Mouse (Mus musculus) kidney, postnatal 0 days (tissue): ENCODE measurements around the gene Rpp14. TPM values are rescaled to one million over a fixed set of nuclear protein-coding genes. Genes with fewer than 3 reads are reported as not detected.

ENCODE experiments used
- ATAC-seq: fragments of 200-750 bp; cut with Nextera tagmentation; replicated peaks from 2 replicates; pipeline ENCODE4 v1.8.0; 2017; ENCODE audit warnings: low read depth, moderate number of reproducible peaks, moderate TSS enrichment, moderate library complexity; ENCODE audit not compliant: low FRiP score
- DNase-seq: peaks from one replicate; pipeline ENCODE4 v3.0.0-alpha.2; 2016; ENCODE audit warnings: low spot score
- H3K27ac ChIP-seq: fragments of 300-500 bp; sonication (generic); 2 replicates; pipeline ENCODE4 v1.5.1; 2014; ENCODE audit warnings: mild to moderate bottlenecking
- H3K27me3 ChIP-seq: fragments of 300-500 bp; sonication (generic); 2 replicates; pipeline ENCODE4 v1.6.1; 2014; ENCODE audit warnings: low read length, mixed read lengths; ENCODE audit not compliant: insufficient read depth
- H3K36me3 ChIP-seq: fragments of 300-500 bp; sonication (generic); 2 replicates; pipeline ENCODE4 v1.6.1; 2014; ENCODE audit warnings: low read length, mixed read lengths; ENCODE audit not compliant: insufficient read depth
- H3K4me1 ChIP-seq: fragments of 300-500 bp; sonication (generic); replicated peaks from 2 replicates; pipeline ENCODE4 v1.6.1; 2014; ENCODE audit warnings: antibody characterized with exemption, low read length, mixed read lengths; ENCODE audit not compliant: insufficient read depth
- H3K4me2 ChIP-seq: fragments of 300-500 bp; sonication (generic); 2 replicates; pipeline ENCODE4 v1.6.1; 2014; ENCODE audit warnings: mild to moderate bottlenecking, low read length, moderate library complexity, mixed read lengths
- H3K4me3 ChIP-seq: fragments of 300-500 bp; sonication (generic); replicated peaks from 2 replicates; pipeline ENCODE4 v1.5.1; 2014; ENCODE audit warnings: low read depth, low read length
- H3K9ac ChIP-seq: fragments of 300-500 bp; sonication (generic); 2 replicates; pipeline ENCODE4 v1.6.1; 2014; ENCODE audit warnings: low read depth, low read length
- H3K9me3 ChIP-seq: fragments of 300-500 bp; sonication (generic); replicated peaks from 2 replicates; pipeline ENCODE4 v1.6.1; 2016; ENCODE audit warnings: low read length, inconsistent platforms, mixed read lengths
- CTCF ChIP-seq: IDR thresholded peaks from 2 replicates; pipeline ENCODE4 v1.5.1; 2016; ENCODE audit warnings: antibody characterized with exemption, low read depth, mild to moderate bottlenecking, moderate library complexity
- WGBS: fragments of 180-500 bp; shearing (Covaris S2); extraction: QIAGEN DNeasy Blood & Tissue Kit; methylation state at CpG from one replicate; pipeline ENCODE4 v1.1.7; 2014; 5-methylcytosine and 5-hydroxymethylcytosine counted together
- polyA plus RNA-seq: library from polyadenylated mRNA; unstranded; fragments of >200 nt; fragmentation: Nextera tagmentation; extraction: Ambion mirVana; gene quantifications from 2 replicates; pipeline ENCODE4 v1.2.1, GENCODE M21; 2015

Gene Rpp14
- polyA plus RNA-seq, 1 experiment from 2014 or later = 58.9 TPM

- no peak for ATAC-seq
- H3K4me2 ChIP-seq = no peak overlapping the region; the same call in 1 of the 2 replicates
- no peaks in the 10 kb centered on the region for H3K9me3 ChIP-seq
- no peaks in the 10 kb centered on the region for H3K27me3 ChIP-seq
- peaks cover 3% of the 10 kb centered on the region for H3K36me3 ChIP-seq
- H3K4me1 ChIP-seq = 0 out of 2 replicates have a peak, but pooled peaks cover 3% of the 10 kb centered on the region
- DNase-seq = no peak
- H3K9ac ChIP-seq = no peak overlapping the region
- 43% methylated on average over 3 of the region's 3 CpGs for WGBS
- H3K4me3 ChIP-seq = no peak overlapping the region
- H3K27ac ChIP-seq = peak overlapping the region; percentile 39; the same call in 1 of the 2 replicates
- no peak for TF ChIP-seq CTCF
Measured at GRCm38 (mm10) chr14:8094931-8095561, 14.9 kb downstream of the Rpp14 start.

GRCm38 (mm10) chr14:8095562-8095950, 15.4 kb downstream of the Rpp14 start:
- H3K36me3 ChIP-seq = no peaks in the 10 kb centered on the region
- peak overlapping the region; percentile 27; the same call in 1 of the 2 replicates for H3K4me2 ChIP-seq
- no peak overlapping the region for H3K9ac ChIP-seq
- H3K4me1 ChIP-seq = 0 out of 2 replicates have a peak, but pooled peaks cover 3% of the 10 kb centered on the region
- peak; percentile 49 for DNase-seq
- no peak for ATAC-seq
- TF ChIP-seq CTCF = no peak
- peak overlapping the region; percentile 39; the same call in 1 of the 2 replicates for H3K27ac ChIP-seq
- H3K4me3 ChIP-seq = no peak overlapping the region
- no peaks in the 10 kb centered on the region for H3K27me3 ChIP-seq
- no peaks in the 10 kb centered on the region for H3K9me3 ChIP-seq
- 59% methylated on average over 7 of the region's 7 CpGs for WGBS

DNA sequence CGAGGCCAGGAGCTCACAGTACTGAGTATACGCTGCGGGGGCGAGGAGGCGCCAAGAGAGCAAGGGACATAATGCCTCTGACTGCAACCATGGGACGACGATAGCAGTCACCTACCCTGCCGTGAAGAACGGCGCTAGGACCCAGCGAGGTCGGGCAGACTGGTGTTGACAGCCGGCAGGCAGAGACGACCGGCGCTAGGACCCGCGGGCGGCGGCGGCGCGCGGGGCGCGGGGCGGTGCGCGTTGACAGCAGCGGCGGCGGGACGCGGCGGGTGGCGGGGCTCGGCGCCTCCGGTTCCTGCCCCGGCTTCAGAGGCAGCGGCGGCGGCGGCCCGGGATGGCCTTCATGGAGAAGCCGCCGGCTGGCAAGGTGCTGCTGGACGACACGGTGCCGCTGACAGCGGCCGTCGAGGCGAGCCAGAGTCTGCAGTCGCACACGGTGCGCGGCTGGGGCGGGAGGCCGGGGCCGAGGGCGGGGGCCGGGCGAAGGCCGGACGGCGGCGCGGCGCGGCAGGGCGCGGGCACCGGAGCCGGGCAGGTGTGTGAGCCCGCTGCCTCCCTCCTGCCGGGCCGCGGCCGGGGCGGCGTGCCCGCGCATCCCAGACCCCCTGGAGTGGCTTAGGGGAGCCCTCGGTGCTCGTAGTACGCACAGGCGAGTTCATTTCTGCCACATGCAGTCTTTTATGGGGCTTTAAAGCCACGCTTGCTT, 18.0 kb downstream of the Rpp14 start, which contains the start of gene Pxk:
Gene Pxk (plus strand): TSS at position 234 of the 709 bp plus-strand sequence.
- ATAC-seq = peak; percentile 90
- H3K9me3 ChIP-seq = no peaks in the 10 kb centered on the region
- peak; percentile 92 for DNase-seq
- WGBS = under 1% methylated on average over 58 of the region's 89 CpGs
- H3K4me3 ChIP-seq = peak within 1 kb of the TSS; percentile 74
- peak within 1 kb of the TSS; percentile 79 for H3K4me2 ChIP-seq
- H3K27ac ChIP-seq = peak within 1 kb of the TSS; percentile 79
- H3K27me3 ChIP-seq = no peaks in the 10 kb centered on the region
- no peaks in the 10 kb centered on the region for H3K36me3 ChIP-seq
- H3K9ac ChIP-seq = peak within 1 kb of the TSS; percentile 78
- H3K4me1 ChIP-seq = peaks cover 12% of the 10 kb centered on the region
- TF ChIP-seq CTCF = no peak

GRCm38 (mm10) chr14:8098687-8098995, 18.5 kb downstream of the Rpp14 start:
- peak overlapping the region; percentile 79 for H3K4me2 ChIP-seq
- no peak for TF ChIP-seq CTCF
- ATAC-seq (no peak), DNase-seq (peak; percentile 61)
- H3K27me3 ChIP-seq = no peaks in the 10 kb centered on the region
- H3K4me1 ChIP-seq = peaks cover 12% of the 10 kb centered on the region
- peak overlapping the region; percentile 74 for H3K4me3 ChIP-seq
- H3K27ac ChIP-seq = peak overlapping the region; percentile 79
- H3K9ac ChIP-seq = peak overlapping the region; percentile 78
- no peaks in the 10 kb centered on the region for H3K9me3 ChIP-seq
- no peaks in the 10 kb centered on the region for H3K36me3 ChIP-seq
- 5% methylated on average over 5 of the region's 5 CpGs for WGBS

- TF ChIP-seq CTCF = no peak
- no peaks in the 10 kb centered on the region for H3K27me3 ChIP-seq
- 0 out of 2 replicates have a peak overlapping the region, but pooled peaks have one; percentile 4 for H3K9ac ChIP-seq
- peak overlapping the region; percentile 74; the same call in 1 of the 2 replicates for H3K4me3 ChIP-seq
- peaks cover 12% of the 10 kb centered on the region for H3K4me1 ChIP-seq
- WGBS = 52% methylated on average over 10 of the region's 10 CpGs
- DNase-seq = no peak
- H3K4me2 ChIP-seq = peak overlapping the region; percentile 79; the same call in 1 of the 2 replicates
- no peaks in the 10 kb centered on the region for H3K36me3 ChIP-seq
- no peak overlapping the region for H3K27ac ChIP-seq
- no peak for ATAC-seq
- H3K9me3 ChIP-seq = no peaks in the 10 kb centered on the region
Measured at GRCm38 (mm10) chr14:8099561-8100021, 19.4 kb downstream of the Rpp14 start.

DNA sequence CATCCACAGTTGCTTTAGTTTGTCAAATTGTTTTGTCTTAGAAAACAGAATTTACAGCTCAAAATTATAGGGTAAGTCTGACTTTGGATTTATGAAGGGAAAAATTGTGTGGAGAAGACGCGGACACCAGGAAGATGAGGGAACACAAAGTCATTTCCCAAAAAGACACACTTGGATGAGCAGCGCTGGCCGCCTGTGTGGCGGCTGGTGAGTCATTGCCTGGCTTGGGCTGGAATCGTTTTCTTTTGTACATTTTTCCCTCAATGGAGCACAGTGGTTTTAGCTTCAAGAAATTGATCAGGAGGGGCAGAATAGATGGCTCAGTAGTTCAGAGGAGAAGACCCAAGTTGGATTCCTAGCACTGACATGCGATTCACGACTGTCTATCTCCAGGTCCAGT, 21.7 kb downstream of the Rpp14 start:
- H3K9me3 ChIP-seq = no peaks in the 10 kb centered on the region
- H3K27me3 ChIP-seq = no peaks in the 10 kb centered on the region
- WGBS = 67% methylated on average over 8 of the region's 8 CpGs
- no peak overlapping the region for H3K4me2 ChIP-seq
- 0 out of 2 replicates have a peak, but pooled peaks cover 3% of the 10 kb centered on the region for H3K36me3 ChIP-seq
- TF ChIP-seq CTCF = no peak
- H3K9ac ChIP-seq = no peak overlapping the region
- peaks cover 12% of the 10 kb centered on the region for H3K4me1 ChIP-seq
- DNase-seq (no peak), ATAC-seq (no peak)
- H3K27ac ChIP-seq = 0 out of 2 replicates have a peak overlapping the region, but pooled peaks have one; percentile 33
- H3K4me3 ChIP-seq = no peak overlapping the region
